Mouse (Mus musculus) thymus, adult 2 months (tissue): ENCODE measurements at regions not wholly inside any gene's neighbourhood (a gene's known extent, or its start where the extent isn't known, plus 50 kb on each side); places are given as distances from the start of the nearest gene placed in this dataset.

Experiments
- DNase-seq: peaks from one replicate; pipeline ENCODE4 v3.0.0; 2021
- H3K27ac ChIP-seq: fragments of 200-500 bp; 2 replicates; pipeline ENCODE4 v1.5.1; 2012; ENCODE audit warnings: low read length, control low read depth; ENCODE audit not compliant: control insufficient read depth, insufficient read depth
- H3K27me3 ChIP-seq: fragments of 200-500 bp; 2 replicates; pipeline ENCODE4 v1.6.1; 2012; ENCODE audit warnings: mild to moderate bottlenecking, low read length, moderate library complexity, mixed read lengths; ENCODE audit not compliant: control insufficient read depth, insufficient read depth
- H3K36me3 ChIP-seq: fragments of 200-500 bp; 2 replicates; pipeline ENCODE4 v1.6.1; 2012; ENCODE audit warnings: mild to moderate bottlenecking, low read length, moderate library complexity; ENCODE audit not compliant: control insufficient read depth, insufficient read depth
- H3K4me1 ChIP-seq: fragments of 200-500 bp; replicated peaks from 2 replicates; pipeline ENCODE4 v1.6.1; 2012; ENCODE audit warnings: low read length; ENCODE audit not compliant: control insufficient read depth, insufficient read depth
- H3K4me3 ChIP-seq: fragments of 200-500 bp; 2 replicates; pipeline ENCODE4 v1.5.1; 2012; ENCODE audit warnings: mild to moderate bottlenecking, low read length, control low read depth, moderate library complexity; ENCODE audit not compliant: control insufficient read depth, insufficient read depth
- CTCF ChIP-seq: fragments of 200-500 bp; IDR thresholded peaks from 2 replicates; pipeline ENCODE4 v1.5.1; 2012; ENCODE audit warnings: mild to moderate bottlenecking, control low read depth, low read length, moderate library complexity, borderline replicate concordance; ENCODE audit not compliant: control insufficient read depth, poor library complexity, insufficient read depth; ENCODE audit errors: extremely low read depth
- POLR2A ChIP-seq: fragments of 200-500 bp; IDR thresholded peaks from 2 replicates; pipeline ENCODE4 v1.6.1; 2012; ENCODE audit warnings: mild to moderate bottlenecking, low read length, control low read depth, moderate library complexity; ENCODE audit not compliant: control insufficient read depth, poor library complexity, insufficient read depth; ENCODE audit errors: extremely low read depth
- WGBS: fragments of 180-500 bp; shearing (Covaris S2); methylation state at CpG from one replicate; pipeline ENCODE4 v1.1.7; 2018; 5-methylcytosine and 5-hydroxymethylcytosine counted together

DNA sequence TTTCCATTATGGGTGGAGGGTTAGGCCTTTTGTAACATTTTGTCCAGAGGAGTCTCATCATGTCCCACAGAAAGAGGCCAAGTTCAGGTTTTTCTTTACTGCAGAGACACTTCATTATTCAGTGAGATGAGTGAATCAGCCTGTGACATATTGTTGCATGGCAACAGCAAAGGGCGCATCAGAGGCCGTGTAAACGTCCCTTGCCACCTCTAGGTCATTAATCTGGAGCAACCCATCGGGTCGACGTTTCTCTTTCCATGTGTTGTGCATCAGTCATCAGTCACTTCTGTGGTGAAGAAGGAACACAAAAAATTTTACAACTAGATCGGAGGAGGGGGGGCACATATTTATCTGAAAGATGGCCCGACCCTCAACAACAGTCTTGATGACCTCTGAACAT lies 519.3 kb upstream of the Gm26657 start:
- DNase-seq: no peak
- Histone ChIP-seq H3K27ac (no peak overlapping the region), H3K4me3 (no peak overlapping the region), H3K27me3 (no peaks in the 10 kb centered on the region), H3K36me3 (no peaks in the 10 kb centered on the region), H3K4me1 (peaks cover 4% of the 10 kb centered on the region)
- WGBS: 95% methylated on average over 8 of the region's 8 CpGs
- TF ChIP-seq CTCF (no peak), POLR2A (no peak)

DNA sequence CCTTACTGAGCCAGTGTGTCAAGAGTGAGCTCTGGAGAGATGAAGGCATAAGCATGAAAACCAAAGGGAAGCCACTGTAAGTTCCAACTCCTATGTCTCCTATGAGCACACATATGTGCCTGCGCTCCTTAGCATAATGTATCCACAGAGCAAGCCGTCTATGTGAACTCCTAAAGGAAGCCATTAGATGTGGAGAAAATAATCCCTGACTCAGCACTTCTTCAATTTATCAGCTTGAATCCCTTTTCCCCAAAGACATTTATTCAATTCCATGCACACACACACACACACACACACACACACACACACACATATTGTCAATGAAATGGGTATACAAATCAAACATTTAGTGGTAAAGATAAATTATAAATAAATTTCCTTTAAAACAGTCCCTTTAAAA lies 530.4 kb upstream of the Gm26657 start:
- no peak for TF ChIP-seq POLR2A
- TF ChIP-seq CTCF: no peak
- no peak overlapping the region for H3K27ac ChIP-seq
- no peak overlapping the region for H3K4me3 ChIP-seq
- WGBS: 96% methylated on average over 2 of the region's 2 CpGs
- no peak for DNase-seq
- no peaks in the 10 kb centered on the region for H3K36me3 ChIP-seq
- no peaks in the 10 kb centered on the region for H3K27me3 ChIP-seq
- H3K4me1 ChIP-seq: no peaks in the 10 kb centered on the region

DNA sequence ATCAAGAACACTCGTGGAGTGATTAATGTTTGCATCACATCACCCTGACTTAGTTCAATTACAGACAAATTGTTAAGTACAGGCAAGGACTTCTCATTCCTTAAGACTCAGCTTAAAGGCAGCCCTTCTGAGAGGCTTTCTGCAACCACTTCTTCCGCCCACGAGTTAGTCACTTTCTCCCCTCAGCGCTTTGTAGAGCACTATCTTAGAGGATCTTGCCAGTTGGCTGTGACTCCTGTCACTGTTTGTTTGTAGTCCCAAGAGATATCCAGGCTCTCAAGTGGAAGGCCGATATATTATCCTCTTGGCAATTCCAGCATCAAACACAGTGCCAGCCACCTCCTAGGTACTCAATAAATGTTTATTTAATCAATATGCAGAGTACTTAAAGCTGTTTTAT lies 532.1 kb upstream of the Gm26657 start:
- Histone ChIP-seq H3K36me3 (no peaks in the 10 kb centered on the region), H3K4me3 (no peak overlapping the region), H3K27me3 (no peaks in the 10 kb centered on the region), H3K4me1 (no peaks in the 10 kb centered on the region), H3K27ac (no peak overlapping the region)
- 84% methylated on average over 5 of the region's 5 CpGs for WGBS
- TF ChIP-seq POLR2A: no peak
- TF ChIP-seq CTCF: no peak
- no peak for DNase-seq

DNA sequence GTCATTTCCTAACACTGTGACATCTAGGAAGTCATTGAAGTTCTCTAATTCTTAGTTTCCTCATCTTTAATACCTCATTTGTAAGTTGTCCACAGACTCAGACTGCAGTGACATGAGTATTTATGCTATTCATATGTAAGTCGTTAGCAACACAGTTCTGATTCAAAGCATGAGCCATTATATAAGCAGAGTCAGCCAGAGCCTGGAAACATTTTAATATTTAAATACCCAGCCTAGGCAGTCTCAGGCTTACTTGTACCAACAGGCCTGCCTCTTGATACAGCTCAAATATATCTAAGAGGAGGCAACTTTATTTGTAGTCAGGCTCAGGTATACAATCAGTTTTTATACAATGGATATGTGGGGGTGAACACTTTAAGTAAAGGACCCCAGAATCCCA lies 534.8 kb upstream of the Gm26657 start:
- H3K4me1 ChIP-seq: no peaks in the 10 kb centered on the region
- no peaks in the 10 kb centered on the region for H3K36me3 ChIP-seq
- TF ChIP-seq CTCF (no peak), POLR2A (no peak)
- no peak for DNase-seq
- no peak overlapping the region for H3K27ac ChIP-seq
- WGBS: 95% methylated on average over 1 of the region's 1 CpGs
- H3K27me3 ChIP-seq: no peaks in the 10 kb centered on the region
- H3K4me3 ChIP-seq: no peak overlapping the region

DNA sequence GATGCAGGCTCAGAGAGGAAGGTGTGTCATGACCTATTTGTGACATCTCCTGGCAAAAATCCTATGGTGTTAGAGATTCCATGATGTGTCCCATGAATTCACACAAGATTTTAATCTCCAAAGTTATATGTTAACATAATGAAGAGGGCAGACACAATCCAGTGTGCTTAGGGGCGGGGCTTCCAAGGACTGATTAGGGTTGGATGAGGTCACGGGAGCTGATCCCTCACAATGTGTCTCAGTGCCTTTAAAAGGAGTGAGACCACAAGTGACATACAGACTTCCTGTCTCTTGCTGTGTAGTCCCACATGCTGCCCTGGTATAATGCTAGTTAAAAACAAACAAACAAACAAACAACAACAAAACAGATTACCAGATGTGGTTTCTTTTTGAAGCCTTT lies 546.5 kb upstream of the Gm26657 start:
- 65% methylated on average over 2 of the region's 2 CpGs for WGBS
- DNase-seq: no peak
- H3K4me1 ChIP-seq: no peaks in the 10 kb centered on the region
- no peak overlapping the region for H3K4me3 ChIP-seq
- H3K36me3 ChIP-seq: no peaks in the 10 kb centered on the region
- no peak overlapping the region for H3K27ac ChIP-seq
- no peak for TF ChIP-seq POLR2A
- TF ChIP-seq CTCF: no peak
- H3K27me3 ChIP-seq: no peaks in the 10 kb centered on the region

DNA sequence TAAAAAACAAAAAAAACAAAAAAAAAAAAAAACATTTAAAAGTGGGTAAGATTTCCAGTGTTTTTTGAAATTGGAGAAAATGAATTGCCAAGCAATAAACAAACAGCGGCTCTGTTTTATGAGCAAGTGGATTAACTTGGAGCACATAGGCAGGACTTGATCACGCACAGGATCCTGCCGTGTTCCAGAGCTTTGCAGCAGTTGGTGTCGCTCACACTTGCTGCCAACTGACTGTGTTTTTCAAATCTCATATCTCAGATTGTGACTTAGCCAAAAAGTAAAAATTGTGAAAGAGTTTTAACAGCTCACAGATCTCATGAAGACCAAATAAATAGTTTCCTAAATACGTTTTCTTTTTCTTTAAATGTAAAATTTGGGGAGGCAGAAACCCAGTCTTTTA lies 547.4 kb upstream of the Gm26657 start:
- 93% methylated on average over 5 of the region's 5 CpGs for WGBS
- no peak for DNase-seq
- Histone ChIP-seq H3K4me1 (no peaks in the 10 kb centered on the region), H3K4me3 (no peak overlapping the region), H3K36me3 (no peaks in the 10 kb centered on the region), H3K27ac (no peak overlapping the region), H3K27me3 (no peaks in the 10 kb centered on the region)
- TF ChIP-seq CTCF (no peak), POLR2A (no peak)

DNA sequence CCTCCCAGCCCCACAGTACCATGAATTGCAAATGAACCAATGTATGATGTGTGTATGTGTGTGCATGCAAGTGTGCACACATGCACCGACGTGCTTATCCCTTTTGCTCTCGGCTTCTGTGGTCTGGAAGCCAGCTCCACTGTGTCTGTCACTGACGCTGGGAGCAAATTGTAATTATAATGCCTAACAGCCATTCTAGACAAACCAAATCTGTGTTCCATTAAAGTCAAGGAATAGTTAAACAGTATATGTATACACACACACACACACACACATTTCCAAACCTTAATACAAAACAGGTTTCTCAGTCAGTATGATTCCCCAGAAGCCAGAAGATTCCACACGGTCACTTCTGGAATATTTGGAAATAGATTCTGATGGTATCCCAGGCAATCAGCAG lies 560.3 kb upstream of the Gm26657 start:
- H3K4me1 ChIP-seq: no peaks in the 10 kb centered on the region
- H3K4me3 ChIP-seq: no peak overlapping the region
- 77% methylated on average over 5 of the region's 5 CpGs for WGBS
- no peaks in the 10 kb centered on the region for H3K27me3 ChIP-seq
- TF ChIP-seq POLR2A (no peak), CTCF (no peak)
- H3K36me3 ChIP-seq: no peaks in the 10 kb centered on the region
- H3K27ac ChIP-seq: no peak overlapping the region
- no peak for DNase-seq
